Mouse (Mus musculus): ENCODE results near the gene Gdpd2. TPM values are rescaled to one million over a fixed set of nuclear protein-coding genes. Genes with fewer than 3 reads are reported as not detected.

Gdpd2 gene
- total RNA-seq, 2 experiments from 2014 or later = 13.0 to 14.4 TPM

- no peak for DNase-seq (ENCODE audit: extremely low spot score in 1 of 2, low spot score in 1 of 2)
Observed at GRCm38 (mm10) chrX:100776985-100777654, 47.4 kb downstream of the Gdpd2 start.

DNA sequence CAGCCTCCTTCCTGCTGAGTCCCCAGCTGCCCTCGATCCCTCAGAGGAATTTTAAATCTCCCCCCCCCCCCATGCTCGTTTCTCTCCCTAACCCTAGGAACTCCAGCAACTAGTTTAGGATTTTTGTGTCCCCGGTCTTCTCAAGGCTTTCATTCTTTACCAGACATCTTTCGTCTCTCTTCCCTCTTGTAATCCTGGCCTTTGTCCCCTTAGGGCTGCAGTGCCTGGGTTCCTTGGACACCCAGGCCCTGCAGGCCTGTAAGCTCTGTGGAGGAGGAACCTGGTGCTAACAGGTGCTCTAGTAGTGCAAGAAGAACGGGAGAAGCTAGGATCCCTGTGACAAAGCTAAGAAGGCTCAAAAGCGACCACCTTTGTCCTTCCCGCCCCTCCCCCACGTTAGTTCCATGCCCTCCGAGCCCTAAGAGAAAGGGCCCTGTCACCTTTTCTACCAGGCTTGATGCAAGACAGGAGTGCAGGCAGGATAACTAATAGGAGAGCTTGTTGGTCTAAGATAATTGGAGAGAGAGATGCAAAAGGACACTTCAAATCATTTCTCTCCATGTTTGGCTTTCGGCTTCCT is 48.1 kb downstream of the Gdpd2 start:
- DNase-seq (ENCODE audit: extremely low spot score in 1 of 2, low spot score in 1 of 2) = no peak

- no peak for DNase-seq (ENCODE audit: extremely low spot score in 1 of 2, low spot score in 1 of 2)
Observed at GRCm38 (mm10) chrX:100778397-100778796, 48.7 kb downstream of the Gdpd2 start.

Other genes starting within 250 kb of the Gdpd2 start
- gene Igbp1, start 235.6 kb upstream of the Gdpd2 start, total RNA-seq (2021) = 10 to 100 TPM; 34.3 to 34.5 TPM
- gene Dgat2l6, start 205.0 kb upstream of the Gdpd2 start, total RNA-seq (2021) = under 1 TPM; 0.07 to 0.31 TPM
- gene Awat1, start 157.6 kb upstream of the Gdpd2 start, total RNA-seq (2021) = not detected
- under 1 TPM in 1 of 2 experiments, not detected in 1; 0.05 TPM for gene P2ry4, start 135.0 kb upstream of the Gdpd2 start, total RNA-seq (2021)
- gene Arr3, start 124.4 kb upstream of the Gdpd2 start, total RNA-seq (2021) = under 1 TPM in 1 of 2 experiments, not detected in 1; 0.27 TPM
- gene Kif4, start 104.1 kb upstream of the Gdpd2 start, total RNA-seq (2021) = under 1 TPM; 0.61 to 0.86 TPM
- gene Pdzd11, start 103.3 kb upstream of the Gdpd2 start, total RNA-seq (2021) = 10 to 100 TPM; 43.1 to 45.7 TPM
- 100 to 1,000 TPM; 156 to 162 TPM for gene Dlg3, start 37.8 kb downstream of the Gdpd2 start, total RNA-seq (2021)